Mouse (Mus musculus) cerebellum, adult 2 months (tissue): Measurements from ENCODE around the gene Exoc1.

Experiments used
- CTCF ChIP-seq: fragments of 200-500 bp; IDR thresholded peaks from 2 replicates; pipeline ENCODE4 v1.5.1; 2011; ENCODE audit warnings: low read depth, mild to moderate bottlenecking, control low read depth, low read length, moderate library complexity, borderline replicate concordance; ENCODE audit not compliant: insufficient read depth
- POLR2A ChIP-seq: fragments of 200-500 bp; IDR thresholded peaks from 2 replicates; pipeline ENCODE4 v1.6.1; 2011; ENCODE audit warnings: low read length, control low read depth, borderline replicate concordance; ENCODE audit not compliant: insufficient read depth

- TF ChIP-seq CTCF (no peak), POLR2A (no peak)
Observed at GRCm38 (mm10) chr5:76536231-76536630, 7.1 kb downstream of the Exoc1 start.
